Mouse (Mus musculus) lung, embryonic 14.5 days (tissue): Measurements from ENCODE around the gene Nr2c2ap. TPM values are rescaled to one million over a fixed set of nuclear protein-coding genes. Genes with fewer than 3 reads are reported as not detected.

Experiments used
- ATAC-seq: fragments of 200-750 bp; cut with Nextera tagmentation; 2 replicates; pipeline ENCODE4 v1.8.0; 2017; ENCODE audit warnings: mild to moderate bottlenecking, moderate TSS enrichment, moderate library complexity; ENCODE audit not compliant: insufficient read depth
- DNase-seq: peaks from one replicate; pipeline ENCODE4 v3.0.0-alpha.2; 2015
- H3K27ac ChIP-seq: fragments of 300-500 bp; sonication (generic); 2 replicates; pipeline ENCODE4 v1.5.1; 2014; ENCODE audit warnings: low read depth, mild to moderate bottlenecking, moderate library complexity
- H3K27me3 ChIP-seq: fragments of 300-500 bp; sonication (generic); 2 replicates; pipeline ENCODE4 v1.6.1; 2014; ENCODE audit warnings: low read length, control low read depth; ENCODE audit not compliant: insufficient read depth
- H3K36me3 ChIP-seq: fragments of 300-500 bp; sonication (generic); 2 replicates; pipeline ENCODE4 v1.6.1; 2014; ENCODE audit warnings: control low read depth; ENCODE audit not compliant: insufficient read depth
- H3K4me1 ChIP-seq: fragments of 300-500 bp; sonication (generic); 2 replicates; pipeline ENCODE4 v1.6.1; 2014; ENCODE audit warnings: antibody characterized with exemption, control low read depth; ENCODE audit not compliant: insufficient read depth
- H3K4me2 ChIP-seq: fragments of 300-500 bp; sonication (generic); 2 replicates; pipeline ENCODE4 v1.6.1; 2014; ENCODE audit warnings: mild to moderate bottlenecking
- H3K4me3 ChIP-seq: fragments of 300-500 bp; sonication (generic); 2 replicates; pipeline ENCODE4 v1.5.1; 2014; ENCODE audit warnings: low read depth, low read length
- H3K9ac ChIP-seq: fragments of 300-500 bp; sonication (generic); 2 replicates; pipeline ENCODE4 v1.6.1; 2014
- H3K9me3 ChIP-seq: fragments of 300-500 bp; sonication (generic); 2 replicates; pipeline ENCODE4 v1.6.1; 2016; ENCODE audit warnings: low read depth, low read length, control low read depth
- CTCF ChIP-seq: IDR thresholded peaks from 2 replicates; pipeline ENCODE4 v1.5.1; 2016; ENCODE audit warnings: antibody characterized with exemption, low read depth
- WGBS: fragments of 180-500 bp; shearing (Covaris S2); extraction: QIAGEN DNeasy Blood & Tissue Kit; methylation state at CpG from one replicate; pipeline ENCODE4 v1.1.7; 2014; 5-methylcytosine and 5-hydroxymethylcytosine counted together
- polyA plus RNA-seq: library from polyadenylated mRNA; unstranded; fragments of >200 nt; fragmentation: Nextera tagmentation; extraction: Ambion mirVana; gene quantifications from 2 replicates; pipeline ENCODE4 v1.2.1, GENCODE M21; 2014

Gene Nr2c2ap
- polyA plus RNA-seq, 1 experiment from 2014 or later, result 25.2 TPM

GRCm38 (mm10) chr8:70166504-70167110 is 35.5 kb downstream of the Nr2c2ap start:
- H3K4me3 ChIP-seq, result no peak overlapping the region; the same call in 1 of the 2 replicates
- H3K9me3 ChIP-seq, result no peaks in the 10 kb centered on the region
- H3K27ac ChIP-seq, result no peak overlapping the region
- 5% methylated on average over 21 of the region's 21 CpGs for WGBS
- DNase-seq (peak; percentile 87), ATAC-seq (peak; percentile 80)
- H3K9ac ChIP-seq, result peak overlapping the region; percentile 20; the same call in 1 of the 2 replicates
- no peaks in the 10 kb centered on the region for H3K4me1 ChIP-seq
- H3K4me2 ChIP-seq, result peak overlapping the region; percentile 53
- peaks cover 16% of the 10 kb centered on the region for H3K27me3 ChIP-seq
- peak; percentile 99 for TF ChIP-seq CTCF
- no peaks in the 10 kb centered on the region for H3K36me3 ChIP-seq

- no peak for ATAC-seq
- Histone ChIP-seq H3K4me1 (0 out of 2 replicates have a peak, but pooled peaks cover 6% of the 10 kb centered on the region), H3K9me3 (no peaks in the 10 kb centered on the region), H3K36me3 (peaks cover 7% of the 10 kb centered on the region), H3K27me3 (peaks cover 15% of the 10 kb centered on the region), H3K4me3 (no peak overlapping the region), H3K9ac (no peak overlapping the region), H3K27ac (no peak overlapping the region), H3K4me2 (no peak overlapping the region)
- 67% methylated on average over 3 of the region's 3 CpGs for WGBS
- DNase-seq, result no peak
- TF ChIP-seq CTCF, result no peak
Measured at GRCm38 (mm10) chr8:70170116-70170515, 39.0 kb downstream of the Nr2c2ap start.

GRCm38 (mm10) chr8:70170748-70171147 is 39.6 kb downstream of the Nr2c2ap start:
- H3K36me3 ChIP-seq, result peaks cover 7% of the 10 kb centered on the region
- no peak overlapping the region for H3K4me3 ChIP-seq
- 74% methylated on average over 3 of the region's 3 CpGs for WGBS
- H3K9me3 ChIP-seq, result no peaks in the 10 kb centered on the region
- H3K4me2 ChIP-seq, result no peak overlapping the region
- no peak for DNase-seq
- H3K27me3 ChIP-seq, result peaks cover 9% of the 10 kb centered on the region
- no peak overlapping the region for H3K27ac ChIP-seq
- 0 out of 2 replicates have a peak, but pooled peaks cover 6% of the 10 kb centered on the region for H3K4me1 ChIP-seq
- ATAC-seq, result no peak
- H3K9ac ChIP-seq, result no peak overlapping the region
- no peak for TF ChIP-seq CTCF

- peaks cover 5% of the 10 kb centered on the region; the same call in 1 of the 2 replicates for H3K27me3 ChIP-seq
- H3K4me1 ChIP-seq, result 0 out of 2 replicates have a peak, but pooled peaks cover 6% of the 10 kb centered on the region
- no peak overlapping the region for H3K4me3 ChIP-seq
- no peak for DNase-seq
- H3K27ac ChIP-seq, result no peak overlapping the region
- no peak overlapping the region for H3K9ac ChIP-seq
- no peak for ATAC-seq
- H3K9me3 ChIP-seq, result no peaks in the 10 kb centered on the region
- H3K4me2 ChIP-seq, result peak overlapping the region; percentile 63
- 87% methylated on average over 7 of the region's 7 CpGs for WGBS
- peaks cover 7% of the 10 kb centered on the region for H3K36me3 ChIP-seq
- no peak for TF ChIP-seq CTCF
Measured at GRCm38 (mm10) chr8:70171240-70171639, 40.1 kb downstream of the Nr2c2ap start.

- H3K4me2 ChIP-seq, result peak within 1 kb of the TSS; percentile 63
- peaks cover 1% of the 10 kb centered on the region; the same call in 1 of the 2 replicates for H3K27me3 ChIP-seq
- H3K36me3 ChIP-seq, result peaks cover 14% of the 10 kb centered on the region
- 0 out of 2 replicates have a peak, but pooled peaks cover 6% of the 10 kb centered on the region for H3K4me1 ChIP-seq
- H3K9ac ChIP-seq, result peak within 1 kb of the TSS; percentile 79
- DNase-seq (peak; percentile 97), ATAC-seq (peak; percentile 98)
- no peak within 1 kb of the TSS for H3K27ac ChIP-seq
- peak within 1 kb of the TSS; percentile 69 for H3K4me3 ChIP-seq
- TF ChIP-seq CTCF, result no peak
- 3% methylated on average over 27 of the region's 27 CpGs for WGBS
- no peaks in the 10 kb centered on the region for H3K9me3 ChIP-seq
Measured at GRCm38 (mm10) chr8:70172043-70172681, 41.0 kb downstream of the Nr2c2ap start, which contains the start of gene Tmem161a. Tmem161a (plus strand) TSS chr8:70172356.

GRCm38 (mm10) chr8:70173320-70173719 is 42.2 kb downstream of the Nr2c2ap start:
- TF ChIP-seq CTCF, result no peak
- no peak overlapping the region; the same call in 1 of the 2 replicates for H3K4me3 ChIP-seq
- H3K27me3 ChIP-seq, result no peaks in the 10 kb centered on the region
- peaks cover 24% of the 10 kb centered on the region for H3K36me3 ChIP-seq
- WGBS, result 81% methylated on average over 5 of the region's 5 CpGs
- no peak overlapping the region for H3K9ac ChIP-seq
- H3K9me3 ChIP-seq, result no peaks in the 10 kb centered on the region
- no peak overlapping the region for H3K27ac ChIP-seq
- 0 out of 2 replicates have a peak, but pooled peaks cover 6% of the 10 kb centered on the region for H3K4me1 ChIP-seq
- DNase-seq, result no peak
- ATAC-seq, result no peak
- H3K4me2 ChIP-seq, result peak overlapping the region; percentile 63

- Histone ChIP-seq H3K36me3 (peaks cover 26% of the 10 kb centered on the region), H3K27me3 (no peaks in the 10 kb centered on the region), H3K4me2 (0 out of 2 replicates have a peak overlapping the region, but pooled peaks have one; percentile 29), H3K9ac (peak overlapping the region; percentile 13), H3K9me3 (no peaks in the 10 kb centered on the region), H3K27ac (no peak overlapping the region), H3K4me1 (0 out of 2 replicates have a peak, but pooled peaks cover 6% of the 10 kb centered on the region), H3K4me3 (no peak overlapping the region)
- 70% methylated on average over 7 of the region's 7 CpGs for WGBS
- no peak for TF ChIP-seq CTCF
- peak; percentile 53 for DNase-seq
- no peak for ATAC-seq
Measured at GRCm38 (mm10) chr8:70174079-70174478, 42.9 kb downstream of the Nr2c2ap start.
